Mouse (Mus musculus): ENCODE data around the gene Wbp11. TPM values are rescaled to one million over a fixed set of nuclear protein-coding genes. Genes with fewer than 3 reads are reported as not detected.

Gene Wbp11
- polyA plus RNA-seq, 1 experiment from 2014 or later, result 39.8 TPM

DNA sequence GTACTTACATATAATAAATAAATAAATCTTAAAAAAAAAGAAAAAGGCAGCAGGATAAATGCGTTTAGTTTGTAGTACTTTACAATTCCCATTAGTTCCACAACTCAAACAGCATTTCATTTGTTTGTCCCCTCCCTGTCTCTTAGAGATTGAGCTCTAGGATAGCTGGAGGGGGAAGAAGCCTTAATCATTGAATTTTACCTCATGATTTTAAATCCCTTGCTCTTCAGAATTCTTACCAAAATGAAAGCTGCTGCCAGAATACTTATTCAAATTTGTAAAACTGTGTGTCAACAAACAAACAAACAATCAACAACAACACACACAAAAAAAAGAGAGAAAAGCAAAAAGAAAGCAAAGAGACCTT, 22.6 kb downstream of the Wbp11 start:
- Histone ChIP-seq H3K27ac (replicated peaks) (no peak overlapping the region; the same call in 1 of the 2 replicates), H3K4me2 (replicated peaks; ENCODE audit: low read depth) (no peak overlapping the region), H3K4me3 (ENCODE audit: low read depth, low read length) (no peak overlapping the region), H3K9me3 (ENCODE audit: control insufficient read depth, low read length) (no peaks in the 10 kb centered on the region), H3K4me1 (replicated peaks; ENCODE audit: control insufficient read depth, insufficient read depth) (no peaks in the 10 kb centered on the region), H3K9ac (ENCODE audit: low read length) (no peak overlapping the region), H3K27me3 (ENCODE audit: control insufficient read depth, insufficient read depth, low read length) (no peaks in the 10 kb centered on the region), H3K36me3 (ENCODE audit: control insufficient read depth, insufficient read depth, low read length) (no peaks in the 10 kb centered on the region)
- ATAC-seq (ENCODE audit: low FRiP score, low TSS enrichment), result no peak
- WGBS, result 65% methylated on average over 1 of the region's 1 CpGs
- TF ChIP-seq CTCF (IDR thresholded peaks at IDR 0.05; ENCODE audit: low read depth) (no peak), EP300 (optimal IDR thresholded peaks at IDR 0.05) (no peak)
- DNase-seq (ENCODE audit: low spot score), result no peak

DNA sequence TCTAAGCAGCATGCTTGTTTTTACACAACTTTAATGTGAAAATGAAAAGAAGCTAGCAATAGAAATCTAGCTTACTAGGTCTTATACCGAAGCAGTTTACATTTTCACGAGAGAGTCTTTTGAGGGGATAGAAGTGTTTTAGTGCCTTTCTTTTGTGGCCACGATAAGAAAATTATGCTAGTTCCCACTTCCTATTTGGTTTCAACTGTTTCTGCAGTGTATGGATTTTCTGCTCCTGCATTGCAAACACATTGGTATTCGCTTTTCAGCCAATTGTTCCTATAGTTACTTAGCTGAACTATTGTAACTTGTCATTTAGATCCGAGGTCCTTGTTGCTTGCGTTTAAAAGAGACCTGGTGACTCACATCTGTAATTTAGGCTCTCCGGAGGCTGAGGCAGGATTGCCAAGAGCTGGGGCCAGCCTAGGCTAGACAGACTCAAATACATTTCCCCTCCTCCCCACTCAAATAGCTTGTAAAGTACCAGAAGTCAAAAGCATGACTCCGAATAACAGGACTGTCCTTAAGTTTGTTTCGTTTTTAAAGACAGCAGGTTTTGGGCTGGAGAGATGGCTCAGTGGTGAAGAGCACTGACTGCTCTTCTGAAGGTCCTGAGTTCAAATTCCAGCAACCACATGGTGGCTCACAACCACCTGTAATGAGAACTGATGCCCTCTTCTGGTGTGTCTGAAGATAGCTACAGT, 23.2 kb downstream of the Wbp11 start:
- peak overlapping the region; percentile 80 for H3K4me3 ChIP-seq (ENCODE audit: low read depth, low read length)
- no peaks in the 10 kb centered on the region for H3K9me3 ChIP-seq (ENCODE audit: control insufficient read depth, low read length)
- H3K36me3 ChIP-seq (ENCODE audit: control insufficient read depth, insufficient read depth, low read length), result no peaks in the 10 kb centered on the region
- TF ChIP-seq EP300 (optimal IDR thresholded peaks at IDR 0.05), result no peak
- TF ChIP-seq CTCF (IDR thresholded peaks at IDR 0.05; ENCODE audit: low read depth), result no peak
- H3K27ac ChIP-seq (replicated peaks), result peak overlapping the region; percentile 100
- H3K9ac ChIP-seq (ENCODE audit: low read length), result no peak overlapping the region; the same call in 1 of the 2 replicates
- H3K4me2 ChIP-seq (replicated peaks; ENCODE audit: low read depth), result peak overlapping the region; percentile 96
- WGBS, result 19% methylated on average over 9 of the region's 9 CpGs
- ATAC-seq (ENCODE audit: low FRiP score, low TSS enrichment) (no peak), DNase-seq (ENCODE audit: low spot score) (no peak)
- H3K27me3 ChIP-seq (ENCODE audit: control insufficient read depth, insufficient read depth, low read length), result no peaks in the 10 kb centered on the region
- no peaks in the 10 kb centered on the region for H3K4me1 ChIP-seq (replicated peaks; ENCODE audit: control insufficient read depth, insufficient read depth)

DNA sequence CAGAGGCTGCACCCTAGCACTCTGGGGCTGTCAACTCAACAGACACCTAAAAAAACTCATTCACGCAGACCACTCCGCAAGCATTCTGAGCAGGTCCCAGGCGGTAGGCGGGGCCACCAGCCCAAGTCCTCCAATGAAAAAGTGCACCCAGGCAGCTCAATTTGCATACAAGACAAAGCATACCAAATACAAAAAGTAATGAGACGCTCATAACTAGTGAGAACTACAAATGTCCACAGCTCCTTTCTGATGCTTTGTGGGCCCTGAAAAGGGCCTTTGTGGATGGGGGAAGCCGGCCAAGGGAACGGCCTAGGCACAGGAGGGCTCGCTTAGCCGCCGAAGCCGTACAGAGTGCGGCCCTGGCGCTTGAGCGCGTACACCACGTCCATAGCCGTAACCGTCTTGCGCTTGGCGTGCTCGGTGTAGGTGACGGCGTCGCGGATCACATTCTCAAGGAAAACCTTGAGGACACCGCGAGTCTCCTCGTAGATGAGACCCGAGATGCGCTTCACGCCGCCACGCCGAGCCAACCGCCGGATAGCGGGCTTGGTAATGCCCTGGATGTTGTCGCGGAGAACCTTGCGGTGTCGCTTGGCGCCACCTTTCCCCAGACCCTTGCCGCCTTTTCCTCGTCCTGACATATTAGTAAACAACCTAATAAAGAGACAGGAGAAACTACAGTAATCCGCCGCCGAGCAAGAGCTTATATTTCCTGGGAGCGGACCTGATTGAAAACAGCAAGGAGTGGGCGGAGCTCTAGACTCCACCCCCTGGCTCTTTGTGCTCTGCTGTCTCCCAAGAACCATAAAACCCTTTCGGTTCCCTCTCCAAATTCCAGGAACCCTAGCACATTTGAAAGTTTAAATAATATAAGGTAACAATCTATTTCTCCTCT, 24.0 kb downstream of the Wbp11 start, which contains the start of gene Hist4h4:
TSS of gene Hist4h4 (minus strand) at position 677 of the 895 bp plus-strand sequence.
- Histone ChIP-seq H3K36me3 (ENCODE audit: control insufficient read depth, insufficient read depth, low read length) (no peaks in the 10 kb centered on the region), H3K27me3 (ENCODE audit: control insufficient read depth, insufficient read depth, low read length) (no peaks in the 10 kb centered on the region), H3K27ac (replicated peaks) (peak within 1 kb of the TSS; percentile 100), H3K9ac (ENCODE audit: low read length) (peak within 1 kb of the TSS; percentile 94), H3K4me3 (ENCODE audit: low read depth, low read length) (peak within 1 kb of the TSS; percentile 80), H3K4me2 (replicated peaks; ENCODE audit: low read depth) (peak within 1 kb of the TSS; percentile 96), H3K4me1 (replicated peaks; ENCODE audit: control insufficient read depth, insufficient read depth) (no peaks in the 10 kb centered on the region), H3K9me3 (ENCODE audit: control insufficient read depth, low read length) (no peaks in the 10 kb centered on the region)
- WGBS, result under 1% methylated on average over 50 of the region's 50 CpGs
- ATAC-seq (ENCODE audit: low FRiP score, low TSS enrichment), result peak; percentile 41
- TF ChIP-seq EP300 (optimal IDR thresholded peaks at IDR 0.05), result peak; percentile 83
- TF ChIP-seq CTCF (IDR thresholded peaks at IDR 0.05; ENCODE audit: low read depth), result no peak
- DNase-seq (ENCODE audit: low spot score), result peak; percentile 90

DNA sequence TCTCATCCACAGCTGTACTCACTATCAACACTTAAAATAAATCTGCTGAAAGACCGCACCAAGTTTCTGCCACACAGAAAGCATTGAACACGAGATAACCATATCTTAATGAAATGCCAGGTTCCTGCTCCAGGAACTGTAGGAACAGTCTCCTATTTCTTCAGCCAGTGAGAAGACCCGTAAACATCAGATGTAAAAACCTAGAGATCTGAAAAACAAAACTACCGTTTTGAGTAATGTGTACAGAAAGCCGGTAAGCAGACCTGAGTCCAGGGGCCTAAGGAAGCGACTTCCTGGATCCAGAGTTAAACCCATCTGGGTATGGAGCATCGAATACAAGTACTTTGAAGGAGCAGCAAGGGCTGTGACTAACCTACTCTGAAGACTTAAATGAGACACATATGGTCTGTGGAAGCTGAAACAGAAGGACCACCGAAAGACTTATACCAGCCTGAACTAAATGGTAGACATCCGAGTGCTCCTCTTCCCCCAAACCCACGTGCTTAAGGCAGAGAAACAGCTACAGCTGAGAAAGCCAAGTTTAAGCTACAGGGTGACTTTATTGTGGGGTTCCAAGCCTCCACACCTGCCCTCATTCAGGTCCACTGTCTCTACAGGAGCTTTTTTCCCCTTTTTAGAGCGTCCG, 24.8 kb downstream of the Wbp11 start:
- TF ChIP-seq EP300 (optimal IDR thresholded peaks at IDR 0.05) (no peak), CTCF (IDR thresholded peaks at IDR 0.05; ENCODE audit: low read depth) (no peak)
- H3K9ac ChIP-seq (ENCODE audit: low read length), result peak overlapping the region; percentile 94
- WGBS, result 14% methylated on average over 12 of the region's 12 CpGs
- peak overlapping the region; percentile 80 for H3K4me3 ChIP-seq (ENCODE audit: low read depth, low read length)
- no peaks in the 10 kb centered on the region for H3K9me3 ChIP-seq (ENCODE audit: control insufficient read depth, low read length)
- no peak for ATAC-seq (ENCODE audit: low FRiP score, low TSS enrichment)
- H3K4me2 ChIP-seq (replicated peaks; ENCODE audit: low read depth), result peak overlapping the region; percentile 96
- peak overlapping the region; percentile 100 for H3K27ac ChIP-seq (replicated peaks)
- no peaks in the 10 kb centered on the region for H3K27me3 ChIP-seq (ENCODE audit: control insufficient read depth, insufficient read depth, low read length)
- no peaks in the 10 kb centered on the region for H3K36me3 ChIP-seq (ENCODE audit: control insufficient read depth, insufficient read depth, low read length)
- H3K4me1 ChIP-seq (replicated peaks; ENCODE audit: control insufficient read depth, insufficient read depth), result no peaks in the 10 kb centered on the region
- DNase-seq (ENCODE audit: low spot score), result no peak

DNA sequence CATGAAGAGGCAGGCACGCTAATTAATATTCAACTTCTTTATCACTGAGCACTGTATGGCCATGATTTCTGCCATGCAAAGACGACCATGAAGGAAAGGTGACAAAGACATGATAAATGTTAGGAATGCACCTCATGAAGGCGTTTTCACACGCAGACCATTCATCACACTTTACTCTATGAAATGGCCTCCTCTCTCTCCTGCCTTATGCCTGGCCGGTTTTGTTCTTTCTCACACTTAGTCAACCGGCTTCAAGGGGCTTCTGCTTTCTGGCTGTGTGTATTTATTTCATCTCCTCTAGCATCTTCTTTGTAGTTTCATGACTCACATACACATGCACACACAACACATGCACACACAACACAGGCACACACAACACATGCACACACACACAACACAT, 26.8 kb downstream of the Wbp11 start:
- Histone ChIP-seq H3K9ac (ENCODE audit: low read length) (no peak overlapping the region), H3K27me3 (ENCODE audit: control insufficient read depth, insufficient read depth, low read length) (no peaks in the 10 kb centered on the region), H3K4me1 (replicated peaks; ENCODE audit: control insufficient read depth, insufficient read depth) (no peaks in the 10 kb centered on the region), H3K4me2 (replicated peaks; ENCODE audit: low read depth) (no peak overlapping the region), H3K9me3 (ENCODE audit: control insufficient read depth, low read length) (no peaks in the 10 kb centered on the region), H3K4me3 (ENCODE audit: low read depth, low read length) (no peak overlapping the region), H3K36me3 (ENCODE audit: control insufficient read depth, insufficient read depth, low read length) (no peaks in the 10 kb centered on the region), H3K27ac (replicated peaks) (no peak overlapping the region)
- 60% methylated on average over 6 of the region's 6 CpGs for WGBS
- ATAC-seq (ENCODE audit: low FRiP score, low TSS enrichment) (no peak), DNase-seq (ENCODE audit: low spot score) (no peak)
- TF ChIP-seq EP300 (optimal IDR thresholded peaks at IDR 0.05), result no peak
- no peak for TF ChIP-seq CTCF (IDR thresholded peaks at IDR 0.05; ENCODE audit: low read depth)

Measured in stomach, postnatal 0 days (tissue).